Mouse (Mus musculus) limb, embryonic 14.5 days (tissue): ENCODE results near the gene Ubtd2. TPM values are rescaled to one million over a fixed set of nuclear protein-coding genes. Genes with fewer than 3 reads are reported as not detected.

Source experiments
- ATAC-seq: fragments of 200-750 bp; cut with Nextera tagmentation; 2 replicates; pipeline ENCODE4 v1.8.0; 2017; ENCODE audit warnings: low read depth, moderate number of reproducible peaks, moderate TSS enrichment; ENCODE audit not compliant: low FRiP score
- DNase-seq: peaks from one replicate; pipeline ENCODE4 v3.0.0-alpha.2; 2015; ENCODE audit warnings: low spot score
- H3K27ac ChIP-seq: fragments of 300-500 bp; sonication (generic); replicated peaks from 2 replicates; pipeline ENCODE4 v1.5.1; 2014; ENCODE audit warnings: low read depth, mild to moderate bottlenecking, low read length, moderate library complexity, mixed read lengths
- H3K27me3 ChIP-seq: fragments of 300-500 bp; sonication (generic); 2 replicates; pipeline ENCODE4 v1.6.1; 2014; ENCODE audit warnings: low read length, mixed read lengths; ENCODE audit not compliant: control insufficient read depth, insufficient read depth
- H3K36me3 ChIP-seq: fragments of 300-500 bp; sonication (generic); 2 replicates; pipeline ENCODE4 v1.6.1; 2014; ENCODE audit warnings: mild to moderate bottlenecking, low read length, moderate library complexity, mixed read lengths; ENCODE audit not compliant: control insufficient read depth, insufficient read depth
- H3K4me1 ChIP-seq: fragments of 300-500 bp; sonication (generic); 2 replicates; pipeline ENCODE4 v1.6.1; 2014; ENCODE audit warnings: antibody characterized with exemption, low read length, mixed read lengths; ENCODE audit not compliant: control insufficient read depth, insufficient read depth
- H3K4me2 ChIP-seq: fragments of 300-500 bp; sonication (generic); replicated peaks from 2 replicates; pipeline ENCODE4 v1.6.1; 2014; ENCODE audit warnings: low read depth, mild to moderate bottlenecking, low read length, moderate library complexity; ENCODE audit not compliant: severe bottlenecking
- H3K4me3 ChIP-seq: fragments of 300-500 bp; sonication (generic); replicated peaks from 2 replicates; pipeline ENCODE4 v1.5.1; 2014; ENCODE audit warnings: low read length
- H3K9ac ChIP-seq: fragments of 300-500 bp; sonication (generic); 2 replicates; pipeline ENCODE4 v1.6.1; 2014; ENCODE audit warnings: mild to moderate bottlenecking, low read depth, low read length, moderate library complexity; ENCODE audit not compliant: severe bottlenecking
- H3K9me3 ChIP-seq: fragments of 300-500 bp; sonication (generic); 2 replicates; pipeline ENCODE4 v1.6.1; 2016; ENCODE audit warnings: low read length; ENCODE audit not compliant: control insufficient read depth
- POLR2A ChIP-seq: fragments of 200-500 bp; IDR thresholded peaks from 2 replicates; pipeline ENCODE4 v1.8.0; 2012; ENCODE audit warnings: inconsistent platforms, mild to moderate bottlenecking, moderate library complexity, borderline replicate concordance; ENCODE audit not compliant: insufficient read depth, insufficient read length; ENCODE audit errors: extremely low read depth
- WGBS: fragments of 180-500 bp; shearing (Covaris S2); extraction: QIAGEN DNeasy Blood & Tissue Kit; methylation state at CpG from one replicate; pipeline ENCODE4 v1.1.7; 2014; 5-methylcytosine and 5-hydroxymethylcytosine counted together
- polyA plus RNA-seq, 2 experiments: library from polyadenylated mRNA; depleted of rRNA in 1 of 2; stranded (reverse) in 1 of 2; unstranded in 1 of 2; fragments of >200 nt; fragmentation: Nextera tagmentation in 1 of 2; extraction: Ambion mirVana in 1 of 2; gene quantifications; 2 replicates each; pipeline versions ENCODE4 v1.2.1 to v1.2.3; 2012 to 2014

The Ubtd2 gene
- polyA plus RNA-seq, 2 experiments = 78.1 to 107 TPM

- no peaks in the 10 kb centered on the region for H3K9me3 ChIP-seq
- no peak overlapping the region for H3K4me2 ChIP-seq
- ATAC-seq (no peak), DNase-seq (no peak)
- 85% methylated on average over 14 of the region's 14 CpGs for WGBS
- H3K4me3 ChIP-seq = no peak overlapping the region
- no peaks in the 10 kb centered on the region for H3K36me3 ChIP-seq
- no peak overlapping the region for H3K27ac ChIP-seq
- no peak overlapping the region for H3K9ac ChIP-seq
- H3K27me3 ChIP-seq = no peaks in the 10 kb centered on the region
- TF ChIP-seq POLR2A = no peak
- H3K4me1 ChIP-seq = peaks cover 32% of the 10 kb centered on the region
Measured at GRCm38 (mm10) chr11:32554141-32555091, 99.2 kb downstream of the Ubtd2 start.

GRCm38 (mm10) chr11:32555103-32555689, 100.0 kb downstream of the Ubtd2 start:
- 86% methylated on average over 12 of the region's 12 CpGs for WGBS
- no peak for ATAC-seq

GRCm38 (mm10) chr11:32556333-32556990, 101.3 kb downstream of the Ubtd2 start:
- Histone ChIP-seq H3K36me3 (no peaks in the 10 kb centered on the region), H3K4me1 (peaks cover 28% of the 10 kb centered on the region), H3K9me3 (no peaks in the 10 kb centered on the region), H3K4me3 (no peak overlapping the region), H3K27ac (no peak overlapping the region), H3K9ac (no peak overlapping the region), H3K27me3 (no peaks in the 10 kb centered on the region), H3K4me2 (no peak overlapping the region)
- TF ChIP-seq POLR2A = no peak
- DNase-seq = no peak
- 83% methylated on average over 10 of the region's 10 CpGs for WGBS
- ATAC-seq = no peak

More at GRCm38 (mm10) chr11:32555103-32555689, 100.0 kb downstream of the Ubtd2 start:
- Histone ChIP-seq H3K4me1 (peaks cover 28% of the 10 kb centered on the region), H3K27me3 (no peaks in the 10 kb centered on the region), H3K9ac (no peak overlapping the region), H3K27ac (no peak overlapping the region), H3K4me3 (no peak overlapping the region), H3K4me2 (no peak overlapping the region), H3K36me3 (no peaks in the 10 kb centered on the region), H3K9me3 (no peaks in the 10 kb centered on the region)
- DNase-seq = no peak
- TF ChIP-seq POLR2A = no peak

- Histone ChIP-seq H3K4me1 (peaks cover 15% of the 10 kb centered on the region), H3K27ac (no peak overlapping the region), H3K9me3 (no peaks in the 10 kb centered on the region), H3K27me3 (no peaks in the 10 kb centered on the region), H3K36me3 (no peaks in the 10 kb centered on the region), H3K4me3 (no peak overlapping the region), H3K4me2 (no peak overlapping the region), H3K9ac (no peak overlapping the region)
- ATAC-seq (no peak), DNase-seq (no peak)
- TF ChIP-seq POLR2A = no peak
- WGBS = 89% methylated on average over 4 of the region's 4 CpGs
Measured at GRCm38 (mm10) chr11:32558026-32558425, 102.9 kb downstream of the Ubtd2 start.

GRCm38 (mm10) chr11:32558677-32559076, 103.5 kb downstream of the Ubtd2 start:
- no peaks in the 10 kb centered on the region for H3K27me3 ChIP-seq
- no peak overlapping the region for H3K9ac ChIP-seq
- no peak overlapping the region for H3K27ac ChIP-seq
- no peak overlapping the region for H3K4me2 ChIP-seq
- no peaks in the 10 kb centered on the region for H3K9me3 ChIP-seq
- no peak for TF ChIP-seq POLR2A
- WGBS = 17% methylated on average over 8 of the region's 8 CpGs
- peak; percentile 23 for DNase-seq
- peak; percentile 55; the same call in 1 of the 2 replicates for ATAC-seq
- H3K4me3 ChIP-seq = no peak overlapping the region
- peaks cover 13% of the 10 kb centered on the region for H3K4me1 ChIP-seq
- H3K36me3 ChIP-seq = no peaks in the 10 kb centered on the region
